Mouse (Mus musculus): ENCODE measurements at regions not wholly inside any gene's neighbourhood (a gene's known extent, or its start where the extent isn't known, plus 50 kb on each side); places are given as distances from the start of the nearest gene placed in this dataset.

DNA sequence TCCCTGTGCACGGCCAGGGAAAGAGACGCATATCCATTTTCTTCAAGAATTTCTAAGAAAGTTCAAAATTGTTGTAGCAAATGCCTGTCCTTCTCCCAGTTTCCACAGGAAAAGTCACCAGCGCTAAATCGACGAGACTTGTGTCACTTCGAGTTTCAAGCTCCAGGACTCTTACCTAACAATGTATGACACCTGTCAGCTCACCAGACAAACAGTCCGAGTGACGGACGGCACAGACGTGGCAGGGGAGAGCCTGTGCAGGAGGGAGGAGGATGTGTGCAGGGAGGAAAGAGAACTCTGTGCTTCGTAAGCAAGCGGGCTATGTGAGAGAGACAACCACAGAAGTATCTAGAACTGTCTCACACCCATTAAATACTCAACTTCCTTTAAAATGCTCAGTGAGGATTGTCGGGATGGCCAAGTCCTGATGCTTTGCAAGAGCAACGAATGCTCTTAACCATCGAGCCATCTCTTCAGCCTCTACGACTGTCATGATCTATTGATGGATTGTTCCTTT is 109.7 kb upstream of the Dapk1 start:
- H3K4me1 ChIP-seq: peaks cover 19% of the 10 kb centered on the region
- H3K9me3 ChIP-seq (replicated peaks): no peaks in the 10 kb centered on the region
- no peak overlapping the region for H3K4me3 ChIP-seq
- ATAC-seq: no peak
- no peaks in the 10 kb centered on the region for H3K36me3 ChIP-seq (ENCODE audit: poor library complexity, severe bottlenecking)
- no peak overlapping the region for H3K9ac ChIP-seq
- 86% methylated on average over 16 of the region's 16 CpGs for WGBS
- no peaks in the 10 kb centered on the region for H3K27me3 ChIP-seq
- H3K27ac ChIP-seq: no peak overlapping the region
- no peak overlapping the region for H3K4me2 ChIP-seq

DNA sequence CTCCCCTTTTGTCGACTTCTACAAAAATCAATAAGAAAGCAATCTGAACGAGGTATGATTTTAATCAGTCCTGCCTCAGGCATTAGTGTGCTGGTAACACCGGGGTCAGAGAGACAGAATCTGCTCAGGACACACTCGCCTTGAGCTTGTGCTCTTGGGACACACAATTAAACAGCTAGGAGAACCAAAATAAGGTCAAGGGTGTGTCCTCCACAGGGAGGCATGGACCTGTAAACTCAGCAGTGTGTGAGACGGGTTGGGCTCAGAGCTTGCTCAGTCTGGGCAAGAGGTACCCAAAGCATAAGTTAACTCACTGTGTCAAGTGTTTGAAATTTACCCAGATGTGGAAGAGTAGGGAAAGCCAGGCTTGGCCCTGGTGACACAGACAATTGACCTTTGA is 107.9 kb upstream of the Dapk1 start:
- no peaks in the 10 kb centered on the region for H3K27me3 ChIP-seq
- H3K4me3 ChIP-seq: no peak overlapping the region
- H3K9ac ChIP-seq: no peak overlapping the region
- no peak overlapping the region for H3K4me2 ChIP-seq
- no peaks in the 10 kb centered on the region for H3K36me3 ChIP-seq (ENCODE audit: poor library complexity, severe bottlenecking)
- ATAC-seq: no peak
- peaks cover 7% of the 10 kb centered on the region for H3K4me1 ChIP-seq
- no peaks in the 10 kb centered on the region for H3K9me3 ChIP-seq (replicated peaks)
- whole genome bisulfite sequencing: 81% methylated on average over 5 of the region's 5 CpGs
- H3K27ac ChIP-seq: no peak overlapping the region

DNA sequence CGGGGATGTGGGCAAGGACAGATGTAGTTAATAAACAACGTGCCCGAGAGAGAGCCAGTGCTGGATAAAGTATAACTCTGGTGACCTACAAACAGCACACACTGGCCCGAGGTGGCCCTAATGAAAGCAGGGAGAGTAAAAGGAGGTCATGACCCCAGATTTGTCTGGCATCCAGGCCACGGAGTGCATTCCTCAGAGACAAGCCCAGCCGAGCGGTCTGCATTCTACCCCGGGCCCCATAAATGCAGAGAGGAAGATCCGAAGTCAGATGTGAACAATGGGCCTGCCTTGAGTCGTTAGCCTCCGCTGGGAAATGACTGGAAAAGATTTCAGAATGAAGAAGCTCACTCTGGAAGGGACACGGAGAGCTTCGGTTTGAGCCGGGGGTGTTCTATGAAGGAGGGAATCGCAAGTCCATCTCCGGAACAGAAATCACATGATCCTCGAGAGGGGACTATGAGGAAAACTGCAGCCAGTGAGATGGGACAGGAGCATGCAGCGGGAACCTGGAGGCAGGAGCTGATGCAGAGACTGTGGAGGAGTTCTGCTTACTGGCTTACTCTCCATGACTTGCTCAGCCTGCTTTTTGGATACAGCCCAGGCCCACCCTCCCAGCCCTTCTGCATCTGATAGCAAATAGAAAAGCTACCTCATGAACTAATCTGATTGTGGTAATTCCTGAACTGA is 103.9 kb upstream of the Dapk1 start:
- Histone ChIP-seq H3K4me3 (no peak overlapping the region), H3K27me3 (no peaks in the 10 kb centered on the region), H3K9me3 (replicated peaks) (no peaks in the 10 kb centered on the region), H3K9ac (no peak overlapping the region), H3K4me2 (no peak overlapping the region; the same call in 1 of the 2 replicates), H3K4me1 (no peaks in the 10 kb centered on the region), H3K27ac (no peak overlapping the region), H3K36me3 (ENCODE audit: poor library complexity, severe bottlenecking) (no peaks in the 10 kb centered on the region)
- 32% methylated on average over 18 of the region's 18 CpGs for WGBS
- no peak for ATAC-seq

DNA sequence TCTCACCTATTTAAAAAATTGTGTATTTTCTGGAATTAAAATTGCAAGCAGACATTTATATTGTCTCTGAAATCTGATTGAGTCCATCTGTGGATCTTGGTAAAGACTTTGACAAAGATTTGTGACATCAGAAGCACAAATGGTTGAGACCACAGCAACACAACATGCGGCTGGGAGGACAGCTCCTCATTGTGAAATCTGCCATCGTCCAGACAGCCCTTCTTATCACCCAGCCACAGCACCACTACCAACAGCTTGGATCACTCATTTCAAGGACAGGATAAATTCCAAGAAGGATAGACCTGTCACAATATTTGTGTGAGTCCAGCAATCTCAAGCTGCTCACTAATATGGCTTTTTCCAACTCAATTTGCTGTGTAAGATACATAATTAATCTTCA is 97.6 kb upstream of the Dapk1 start:
- no peak for ATAC-seq
- no peak overlapping the region for H3K4me3 ChIP-seq
- no peaks in the 10 kb centered on the region for H3K36me3 ChIP-seq (ENCODE audit: poor library complexity, severe bottlenecking)
- no peak overlapping the region for H3K27ac ChIP-seq
- H3K27me3 ChIP-seq: no peaks in the 10 kb centered on the region
- no peaks in the 10 kb centered on the region for H3K9me3 ChIP-seq (replicated peaks)
- H3K4me1 ChIP-seq: no peaks in the 10 kb centered on the region
- H3K4me2 ChIP-seq: no peak overlapping the region
- no peak overlapping the region for H3K9ac ChIP-seq
- 92% methylated on average over 2 of the region's 2 CpGs for WGBS

DNA sequence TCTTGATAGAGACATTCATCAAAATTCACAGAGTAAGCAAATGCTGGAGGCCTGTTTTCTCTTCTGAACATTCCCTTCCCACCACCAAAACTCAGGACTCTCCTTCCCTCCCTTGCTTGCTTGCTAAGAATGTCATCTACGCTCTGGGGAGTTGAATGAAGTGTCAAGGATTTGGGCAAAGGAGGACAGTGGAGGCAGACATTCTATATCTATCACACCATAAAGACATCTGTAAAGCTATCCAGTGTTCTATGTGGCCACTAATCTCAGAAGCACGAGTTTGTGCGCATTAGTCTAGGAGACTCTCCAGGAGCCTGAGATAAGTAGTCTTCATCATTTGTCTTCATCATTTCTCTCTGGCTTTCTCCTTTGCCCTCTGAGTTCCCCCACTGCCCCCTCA is 94.1 kb upstream of the Dapk1 start:
- H3K4me1 ChIP-seq: no peaks in the 10 kb centered on the region
- no peak overlapping the region for H3K9ac ChIP-seq
- no peaks in the 10 kb centered on the region for H3K9me3 ChIP-seq (replicated peaks)
- 93% methylated on average over 3 of the region's 3 CpGs for WGBS
- no peak overlapping the region for H3K27ac ChIP-seq
- H3K4me3 ChIP-seq: no peak overlapping the region
- no peaks in the 10 kb centered on the region for H3K36me3 ChIP-seq (ENCODE audit: poor library complexity, severe bottlenecking)
- H3K27me3 ChIP-seq: no peaks in the 10 kb centered on the region
- H3K4me2 ChIP-seq: no peak overlapping the region
- no peak for ATAC-seq

DNA sequence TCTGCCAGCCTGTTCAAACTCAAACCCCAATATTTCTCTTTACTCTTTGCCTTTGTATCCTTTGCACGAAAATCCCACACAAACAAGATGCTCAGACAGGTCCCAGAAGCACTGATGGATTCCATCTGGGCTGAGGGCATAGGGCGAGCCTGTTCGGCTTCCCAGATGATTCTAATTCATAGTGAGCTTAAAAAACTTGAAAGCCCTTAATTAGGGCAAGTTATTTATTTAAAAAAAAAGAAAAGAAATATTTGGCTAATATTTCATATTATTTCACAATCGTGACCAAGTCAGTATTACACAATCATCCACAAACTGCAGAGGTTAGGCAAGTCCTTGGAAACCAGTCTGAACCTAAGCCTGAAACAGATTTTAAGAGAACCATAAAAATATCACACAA is 93.7 kb upstream of the Dapk1 start:
- no peaks in the 10 kb centered on the region for H3K4me1 ChIP-seq
- H3K27ac ChIP-seq: no peak overlapping the region
- no peak overlapping the region for H3K4me2 ChIP-seq
- no peak for ATAC-seq
- H3K9ac ChIP-seq: no peak overlapping the region
- no peaks in the 10 kb centered on the region for H3K27me3 ChIP-seq
- no peak overlapping the region for H3K4me3 ChIP-seq
- H3K36me3 ChIP-seq (ENCODE audit: poor library complexity, severe bottlenecking): no peaks in the 10 kb centered on the region
- no peaks in the 10 kb centered on the region for H3K9me3 ChIP-seq (replicated peaks)
- WGBS: 85% methylated on average over 4 of the region's 4 CpGs

DNA sequence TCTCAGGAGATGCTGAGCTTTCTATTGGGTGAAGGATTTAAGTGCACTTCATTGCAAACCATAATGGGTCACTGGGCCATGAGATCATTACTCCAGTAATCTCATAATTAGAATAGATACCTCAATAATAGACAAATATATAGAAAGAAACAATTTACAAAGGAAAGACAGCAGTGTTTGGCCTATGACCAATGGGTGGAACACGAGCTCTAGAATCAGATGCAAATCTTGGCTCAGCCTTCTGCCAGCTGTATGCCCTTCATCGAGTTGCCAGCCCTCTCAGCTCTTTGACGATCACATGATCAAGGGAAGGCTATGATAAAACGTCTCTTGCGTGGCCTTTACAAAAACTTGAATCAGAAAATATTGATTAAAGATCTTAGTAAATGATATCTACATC is 92.9 kb upstream of the Dapk1 start:
- H3K4me3 ChIP-seq: no peak overlapping the region
- H3K4me1 ChIP-seq: peaks cover 5% of the 10 kb centered on the region; the same call in 1 of the 2 replicates
- H3K27me3 ChIP-seq: no peaks in the 10 kb centered on the region
- H3K4me2 ChIP-seq: no peak overlapping the region
- H3K9me3 ChIP-seq (replicated peaks): no peaks in the 10 kb centered on the region
- ATAC-seq: no peak
- H3K36me3 ChIP-seq (ENCODE audit: poor library complexity, severe bottlenecking): no peaks in the 10 kb centered on the region
- 72% methylated on average over 5 of the region's 5 CpGs for WGBS
- no peak overlapping the region for H3K9ac ChIP-seq
- H3K27ac ChIP-seq: no peak overlapping the region

DNA sequence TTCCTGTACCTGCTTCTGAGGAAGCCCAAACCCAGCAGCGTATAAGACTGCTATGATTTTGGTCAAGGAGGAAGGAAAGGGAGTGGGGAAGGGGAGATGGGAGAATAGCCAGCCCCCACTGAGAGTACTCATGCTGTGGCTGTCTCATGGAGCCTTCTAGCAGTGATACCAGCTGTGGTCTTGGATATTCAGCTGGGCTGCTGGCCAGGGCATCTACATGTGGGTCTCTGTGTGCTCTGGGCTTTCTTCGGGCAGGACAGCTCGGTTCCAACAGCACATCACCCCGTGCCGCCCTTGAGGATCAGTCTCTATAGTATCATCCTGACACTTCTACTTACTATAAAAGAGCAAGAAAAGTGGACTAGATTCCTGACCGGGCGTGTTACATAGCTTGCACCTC is 90.6 kb upstream of the Dapk1 start:
- no peak overlapping the region for H3K27ac ChIP-seq
- ATAC-seq: no peak
- no peaks in the 10 kb centered on the region for H3K27me3 ChIP-seq
- no peaks in the 10 kb centered on the region for H3K9me3 ChIP-seq (replicated peaks)
- H3K4me2 ChIP-seq: no peak overlapping the region
- H3K36me3 ChIP-seq (ENCODE audit: poor library complexity, severe bottlenecking): no peaks in the 10 kb centered on the region
- H3K4me3 ChIP-seq: no peak overlapping the region
- WGBS: 93% methylated on average over 7 of the region's 7 CpGs
- H3K4me1 ChIP-seq: peaks cover 5% of the 10 kb centered on the region; the same call in 1 of the 2 replicates
- H3K9ac ChIP-seq: no peak overlapping the region

DNA sequence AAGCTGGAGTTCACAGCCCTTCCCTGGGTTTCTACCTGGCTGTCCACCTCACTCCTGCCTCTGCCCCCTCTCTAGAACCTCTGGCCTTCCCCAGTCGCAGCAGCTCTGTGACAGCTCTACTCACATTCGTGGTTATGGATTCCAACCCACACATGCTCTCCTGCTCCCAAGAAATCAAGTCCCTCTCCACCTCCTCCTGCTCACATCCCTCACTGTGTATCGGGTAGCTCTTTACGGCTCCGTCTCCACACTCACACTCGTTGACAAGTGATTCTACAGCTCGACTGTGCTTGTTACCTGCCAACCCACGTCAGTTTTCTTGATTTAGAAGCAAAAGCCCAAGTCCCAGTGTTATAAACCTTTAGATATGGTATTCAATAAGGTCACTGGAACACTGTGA is 90.1 kb upstream of the Dapk1 start:
- 92% methylated on average over 8 of the region's 8 CpGs for WGBS
- no peak overlapping the region for H3K4me2 ChIP-seq

DNA sequence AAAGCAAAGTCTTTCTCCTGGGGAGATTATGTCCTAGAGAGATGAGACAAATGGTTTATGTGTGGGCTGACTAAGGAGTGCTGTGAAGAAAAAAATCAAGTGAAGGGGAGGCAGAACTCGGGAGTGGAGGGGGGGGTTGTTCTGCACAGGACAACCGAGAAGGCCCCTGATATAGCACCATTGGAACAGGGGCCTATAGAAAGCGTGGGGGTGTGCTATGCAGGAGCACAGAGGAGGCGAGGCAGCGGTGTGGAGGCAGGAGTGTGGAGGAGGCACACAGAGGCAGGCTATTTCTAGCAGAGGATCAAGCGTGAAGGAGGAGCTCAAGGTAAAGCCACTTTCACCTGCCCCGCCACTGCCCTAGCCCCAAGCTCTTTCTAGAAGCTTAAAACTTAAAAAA is 88.0 kb upstream of the Dapk1 start:
- Histone ChIP-seq H3K27me3 (no peaks in the 10 kb centered on the region), H3K9ac (no peak overlapping the region), H3K4me1 (peaks cover 5% of the 10 kb centered on the region; the same call in 1 of the 2 replicates), H3K27ac (no peak overlapping the region), H3K4me3 (no peak overlapping the region), H3K36me3 (ENCODE audit: poor library complexity, severe bottlenecking) (no peaks in the 10 kb centered on the region), H3K9me3 (replicated peaks) (no peaks in the 10 kb centered on the region), H3K4me2 (no peak overlapping the region)
- ATAC-seq: no peak
- 30% methylated on average over 7 of the region's 7 CpGs for WGBS

More for the DNA sequence above, 90.1 kb upstream of the Dapk1 start:
- H3K36me3 ChIP-seq (ENCODE audit: poor library complexity, severe bottlenecking): no peaks in the 10 kb centered on the region
- no peak overlapping the region for H3K27ac ChIP-seq
- no peak for ATAC-seq
- H3K9ac ChIP-seq: no peak overlapping the region
- no peaks in the 10 kb centered on the region for H3K27me3 ChIP-seq
- H3K4me1 ChIP-seq: peaks cover 5% of the 10 kb centered on the region; the same call in 1 of the 2 replicates
- H3K9me3 ChIP-seq (replicated peaks): no peaks in the 10 kb centered on the region
- no peak overlapping the region for H3K4me3 ChIP-seq

DNA sequence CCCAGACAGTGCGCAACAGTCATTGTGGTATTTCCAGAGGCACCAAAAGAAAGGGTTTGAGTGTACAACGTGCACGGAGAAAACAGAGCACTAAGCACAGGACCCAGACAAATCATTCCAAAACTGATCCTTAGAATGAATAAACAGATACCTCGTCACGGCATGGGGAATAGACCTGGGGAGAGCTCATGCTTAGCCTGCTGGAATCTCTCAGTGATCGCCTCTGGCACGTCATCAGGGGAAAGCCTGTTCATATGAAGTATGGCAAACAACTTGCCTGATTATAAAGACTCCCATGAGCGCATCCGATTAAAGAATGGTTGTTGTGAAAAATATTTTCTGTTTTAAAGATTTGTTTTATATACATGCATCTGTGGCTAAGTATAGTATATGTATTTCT is 86.9 kb upstream of the Dapk1 start:
- H3K4me2 ChIP-seq: no peak overlapping the region

DNA sequence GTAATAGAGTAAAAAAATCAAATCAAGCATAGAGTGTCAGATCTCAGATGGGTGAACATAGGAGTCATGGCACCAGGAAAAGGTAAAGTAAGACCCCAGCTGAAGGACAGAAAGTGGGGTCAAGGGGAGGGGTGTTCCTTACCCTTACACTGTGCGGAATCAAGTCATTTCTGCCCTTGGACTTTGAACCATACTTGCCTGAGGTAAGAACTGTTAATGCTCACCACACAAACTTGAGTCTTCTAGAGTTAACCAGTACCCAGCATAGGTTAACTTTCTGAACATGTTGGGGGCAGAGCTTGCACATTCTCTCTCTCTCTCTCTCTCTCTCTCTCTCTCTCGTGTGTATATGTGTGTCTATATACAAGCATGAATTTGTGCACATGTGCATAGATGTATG is 83.7 kb upstream of the Dapk1 start:
- H3K27ac ChIP-seq: no peak overlapping the region
- no peaks in the 10 kb centered on the region for H3K36me3 ChIP-seq (ENCODE audit: poor library complexity, severe bottlenecking)
- peaks cover 5% of the 10 kb centered on the region; the same call in 1 of the 2 replicates for H3K4me1 ChIP-seq
- no peaks in the 10 kb centered on the region for H3K27me3 ChIP-seq
- WGBS: 83% methylated on average over 2 of the region's 2 CpGs
- H3K4me2 ChIP-seq: no peak overlapping the region
- ATAC-seq: no peak
- no peak overlapping the region for H3K4me3 ChIP-seq
- H3K9ac ChIP-seq: no peak overlapping the region
- H3K9me3 ChIP-seq (replicated peaks): no peaks in the 10 kb centered on the region

More for the DNA sequence above, 86.9 kb upstream of the Dapk1 start:
- Histone ChIP-seq H3K27ac (no peak overlapping the region), H3K36me3 (ENCODE audit: poor library complexity, severe bottlenecking) (no peaks in the 10 kb centered on the region), H3K9me3 (replicated peaks) (no peaks in the 10 kb centered on the region), H3K4me3 (no peak overlapping the region), H3K4me1 (peaks cover 5% of the 10 kb centered on the region; the same call in 1 of the 2 replicates), H3K27me3 (no peaks in the 10 kb centered on the region), H3K9ac (no peak overlapping the region)
- ATAC-seq: no peak
- 87% methylated on average over 9 of the region's 9 CpGs for WGBS

DNA sequence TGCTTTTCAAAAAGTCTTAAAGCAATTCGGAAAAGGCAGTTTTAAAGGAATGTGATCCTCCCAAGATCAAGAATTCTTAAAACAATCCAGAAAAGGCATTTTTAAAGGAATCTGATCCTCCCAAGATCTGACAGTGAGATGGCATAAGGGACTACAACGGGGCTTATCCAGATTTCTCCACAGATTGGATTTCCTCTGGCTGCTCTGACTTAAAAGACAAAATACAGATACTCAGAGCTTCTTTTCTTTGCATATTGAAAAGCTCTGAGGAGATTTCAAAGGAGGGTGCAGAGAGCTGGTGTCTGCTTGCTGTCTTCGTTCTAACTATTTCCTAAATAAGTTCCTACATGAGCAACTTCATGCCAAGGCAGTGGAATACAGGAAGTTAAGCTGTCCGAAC is 82.0 kb upstream of the Dapk1 start:
- Histone ChIP-seq H3K27me3 (no peaks in the 10 kb centered on the region), H3K9me3 (replicated peaks) (no peaks in the 10 kb centered on the region), H3K4me2 (no peak overlapping the region), H3K27ac (no peak overlapping the region), H3K36me3 (ENCODE audit: poor library complexity, severe bottlenecking) (no peaks in the 10 kb centered on the region), H3K9ac (no peak overlapping the region), H3K4me3 (no peak overlapping the region), H3K4me1 (no peaks in the 10 kb centered on the region)
- ATAC-seq: no peak
- WGBS: 71% methylated on average over 4 of the region's 4 CpGs
